Mouse (Mus musculus): ENCODE data around the gene Klk7.

DNA sequence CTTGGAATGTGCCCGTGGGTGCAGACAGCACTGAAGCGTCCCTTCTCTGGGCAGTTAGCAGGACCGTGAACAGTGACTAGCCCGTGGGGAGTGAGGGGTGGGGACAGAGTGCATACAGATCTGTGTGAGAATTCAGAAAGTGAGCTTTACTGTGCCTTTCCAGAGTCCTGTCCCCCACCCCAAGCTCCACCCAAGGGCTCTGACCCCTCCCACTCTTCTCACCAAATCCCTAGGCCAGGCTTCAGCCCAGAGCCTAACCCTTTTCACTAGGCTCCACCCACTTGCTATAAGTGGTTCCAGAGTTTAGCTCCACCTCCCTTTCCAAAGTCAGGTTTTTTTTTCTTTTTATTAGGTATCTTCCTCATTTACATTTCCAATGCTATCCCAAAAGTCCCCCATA is 32.7 kb downstream of the Klk7 start:
- TF ChIP-seq CTCF (conservative IDR thresholded peaks at IDR 0.05; ENCODE audit: low read length) (no peak), NANOG (IDR thresholded peaks at IDR 0.05; ENCODE audit: borderline replicate concordance, low read length) (no peak)
